Mouse (Mus musculus) thymus, adult 2 months (tissue): ENCODE results near the gene Prim1.

ENCODE experiments used
- CTCF ChIP-seq: fragments of 200-500 bp; IDR thresholded peaks from 2 replicates; pipeline ENCODE4 v1.5.1; 2012; ENCODE audit warnings: mild to moderate bottlenecking, control low read depth, low read length, moderate library complexity, borderline replicate concordance; ENCODE audit not compliant: control insufficient read depth, poor library complexity, insufficient read depth; ENCODE audit errors: extremely low read depth
- POLR2A ChIP-seq: fragments of 200-500 bp; IDR thresholded peaks from 2 replicates; pipeline ENCODE4 v1.6.1; 2012; ENCODE audit warnings: mild to moderate bottlenecking, low read length, control low read depth, moderate library complexity; ENCODE audit not compliant: control insufficient read depth, poor library complexity, insufficient read depth; ENCODE audit errors: extremely low read depth

DNA sequence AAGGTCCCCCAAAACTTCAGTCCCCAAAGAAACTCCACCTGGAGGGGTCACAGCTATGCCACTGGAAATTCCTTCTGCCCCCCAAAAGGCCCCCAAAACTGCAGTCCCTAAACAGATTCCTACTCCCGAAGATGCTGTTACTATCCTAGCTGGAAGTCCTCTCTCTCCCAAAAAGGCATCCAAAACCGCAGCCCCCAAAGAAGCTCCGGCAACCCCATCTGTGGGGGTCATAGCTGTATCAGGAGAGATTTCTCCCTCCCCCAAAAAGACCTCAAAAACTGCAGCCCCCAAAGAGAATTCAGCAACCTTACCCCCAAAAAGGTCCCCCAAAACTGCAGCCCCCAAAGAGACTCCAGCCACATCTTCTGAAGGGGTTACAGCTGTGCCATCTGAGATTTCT is 27.5 kb downstream of the Prim1 start:
- TF ChIP-seq CTCF (no peak), POLR2A (no peak)
